Mouse (Mus musculus) layer of hippocampus, adult 9-11 months (tissue): ENCODE measurements at regions not wholly inside any gene's neighbourhood (a gene's known extent, or its start where the extent isn't known, plus 50 kb on each side); places are given as distances from the start of the nearest gene placed in this dataset.
A peak's percentile ranks its signal among the peaks of the same experiment; 100 is the strongest.

Experiments used
- DNase-seq: peaks from one replicate; pipeline ENCODE4 v3.0.0; 2022

DNA sequence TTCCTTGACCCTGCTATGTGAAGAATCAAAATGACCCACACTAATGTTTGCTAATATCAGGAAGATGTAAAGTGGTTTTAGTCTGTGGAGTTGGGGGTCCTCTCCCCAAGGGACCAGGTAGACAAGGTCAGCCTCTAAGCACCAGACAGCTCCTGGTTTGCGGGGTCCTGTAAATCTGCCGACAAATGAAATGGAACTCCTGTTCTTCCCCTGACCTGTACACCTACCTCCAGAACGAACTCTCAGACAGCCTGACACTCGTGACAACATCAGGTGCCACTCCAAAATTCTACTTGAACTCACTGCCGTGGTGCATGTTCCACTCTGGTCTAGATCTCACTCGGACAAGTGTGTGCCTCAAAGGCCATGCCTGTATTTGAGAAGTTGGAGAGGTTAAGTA, 121.8 kb upstream of the Cdkn3 start:
- no peak for DNase-seq

- DNase-seq: no peak
Observed at GRCm38 (mm10) chr14:46637240-46637639, 123.1 kb upstream of the Cdkn3 start.

GRCm38 (mm10) chr14:46636364-46636763, 124.0 kb upstream of the Cdkn3 start:
- DNase-seq: no peak

GRCm38 (mm10) chr14:46635322-46635721, 125.0 kb upstream of the Cdkn3 start:
- no peak for DNase-seq

GRCm38 (mm10) chr14:46634656-46635244, 125.6 kb upstream of the Cdkn3 start:
- no peak for DNase-seq

DNA sequence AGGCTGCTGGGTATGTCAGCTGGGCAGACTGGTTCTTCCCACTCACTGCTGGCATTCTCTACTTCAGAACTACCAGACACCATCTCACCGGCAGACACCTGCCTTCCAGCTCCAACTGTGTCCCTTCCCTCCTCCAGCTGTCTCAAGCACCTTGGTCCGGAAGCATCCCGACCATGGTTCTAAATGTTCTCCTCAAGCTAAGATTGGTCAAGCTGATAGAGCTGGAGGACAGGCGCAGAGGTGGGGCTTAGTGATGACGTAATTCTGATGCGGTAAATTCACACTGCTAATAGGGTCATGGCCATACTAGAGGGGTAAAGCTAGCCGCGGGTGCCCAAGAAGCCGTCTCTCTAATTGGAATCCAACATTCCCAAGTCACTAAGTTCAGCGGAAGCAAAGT, 126.1 kb upstream of the Cdkn3 start:
- peak; percentile 5 for DNase-seq

DNA sequence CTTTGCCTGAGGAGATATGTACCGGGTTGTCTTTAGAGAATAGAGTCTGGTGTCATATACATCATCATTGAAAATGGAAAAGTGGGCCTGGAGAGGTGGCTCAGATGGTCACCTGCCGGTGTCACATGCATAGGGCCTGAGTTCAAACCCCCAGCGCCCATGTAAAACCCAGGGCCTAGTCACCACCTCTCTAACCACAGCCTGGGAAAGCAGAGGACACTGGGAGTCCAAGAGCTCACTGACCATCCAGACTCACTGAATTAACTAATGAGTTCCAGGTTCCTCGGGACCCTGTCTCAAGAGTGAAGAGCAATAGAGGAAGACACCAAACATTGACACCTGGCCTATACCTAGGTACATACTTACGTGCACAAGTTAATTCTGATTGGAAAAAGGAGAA, 132.7 kb upstream of the Cdkn3 start:
- no peak for DNase-seq

- no peak for DNase-seq
Observed at GRCm38 (mm10) chr14:46625760-46626159, 134.6 kb upstream of the Cdkn3 start.

GRCm38 (mm10) chr14:46623645-46624044, 136.7 kb upstream of the Cdkn3 start:
- DNase-seq: no peak

GRCm38 (mm10) chr14:46616030-46616429, 144.3 kb upstream of the Cdkn3 start:
- no peak for DNase-seq

GRCm38 (mm10) chr14:46614936-46615335, 145.4 kb upstream of the Cdkn3 start:
- no peak for DNase-seq

DNA sequence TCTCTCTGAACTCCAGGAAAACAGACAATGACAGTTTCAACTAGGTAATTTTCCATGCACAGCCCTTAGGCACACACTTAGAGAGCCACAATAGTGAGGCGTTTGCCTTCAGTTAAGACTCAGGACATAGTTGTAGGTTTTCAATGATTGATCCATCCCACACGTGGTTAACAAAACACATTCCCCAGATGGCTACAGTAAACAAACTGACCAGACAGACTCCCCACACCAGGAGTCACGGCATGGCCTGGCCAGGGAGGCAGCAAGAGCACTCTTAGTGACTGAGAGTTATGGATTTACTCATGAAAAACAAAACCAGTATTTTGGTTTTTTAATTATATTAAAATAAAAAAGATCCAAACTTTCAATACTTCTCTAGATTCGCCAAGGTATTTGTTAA, 146.6 kb upstream of the Cdkn3 start:
- DNase-seq: no peak

DNA sequence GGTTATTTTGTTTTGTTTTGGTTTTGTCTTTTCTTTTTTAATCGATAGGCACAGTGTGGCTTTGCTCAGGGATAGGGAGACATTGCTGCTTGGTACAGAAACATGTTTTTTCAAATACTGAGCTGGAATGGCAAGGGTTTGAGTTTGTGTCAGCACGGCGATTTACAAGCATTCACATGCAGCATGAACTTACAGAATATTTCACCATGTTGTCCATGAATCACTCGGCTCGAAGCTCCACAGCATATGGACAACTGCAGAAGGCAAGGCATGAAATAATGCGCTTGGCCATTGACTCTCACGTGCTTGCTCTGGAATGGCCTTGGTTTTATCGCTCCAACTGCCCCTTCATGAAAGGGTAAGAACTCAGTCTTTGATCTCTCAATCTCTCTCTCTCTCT, 147.1 kb upstream of the Cdkn3 start:
- no peak for DNase-seq

- no peak for DNase-seq
Observed at GRCm38 (mm10) chr14:46612584-46612983, 147.8 kb upstream of the Cdkn3 start.

DNA sequence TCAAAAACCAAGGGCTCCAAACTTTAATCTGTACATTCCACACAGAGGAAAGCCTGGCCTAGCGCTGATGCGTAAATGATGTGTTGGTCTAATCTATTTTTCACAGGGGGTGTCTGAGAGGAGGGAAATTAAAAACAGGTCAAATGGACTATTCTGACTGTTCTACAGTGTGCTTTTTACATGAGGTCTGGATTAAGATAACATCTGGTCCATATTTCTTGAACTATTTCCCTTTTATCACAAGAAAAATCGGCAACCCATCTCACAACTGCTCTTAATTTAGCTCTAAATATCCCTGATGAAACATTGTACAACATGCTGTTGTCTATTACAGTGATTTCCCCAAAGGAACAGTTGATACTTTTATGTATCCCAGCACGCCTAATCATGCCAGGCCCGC, 149.4 kb upstream of the Cdkn3 start:
- DNase-seq: no peak

DNA sequence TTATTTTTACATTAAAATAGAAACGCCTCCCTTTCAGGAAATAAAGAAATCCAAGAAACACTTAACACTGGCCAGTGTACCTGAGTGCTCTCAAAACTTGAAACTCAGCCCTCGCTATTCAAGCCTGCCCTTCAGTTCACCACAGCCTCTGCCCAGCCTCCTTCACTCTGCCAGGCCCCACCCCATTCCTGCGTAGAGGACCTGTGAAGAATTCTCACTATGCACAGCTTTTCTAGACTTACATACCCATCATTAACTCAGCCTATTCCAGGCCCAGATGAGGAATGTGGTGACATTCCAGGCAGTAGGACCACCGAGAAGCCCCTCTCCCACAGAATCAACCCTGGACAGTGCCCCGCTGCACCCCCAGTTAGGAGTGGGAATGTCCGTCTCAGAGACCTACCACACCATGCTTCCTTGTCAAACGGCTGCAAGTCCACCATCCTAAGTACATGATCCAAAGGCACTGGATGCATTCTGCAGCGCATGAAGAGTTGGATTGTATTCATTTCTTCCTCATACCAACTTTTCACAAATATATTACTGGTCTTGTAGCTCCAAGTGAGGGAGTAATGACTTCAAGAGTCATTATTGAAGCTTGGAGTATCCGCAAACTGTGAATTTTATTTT, 150.0 kb upstream of the Cdkn3 start:
- DNase-seq: no peak

- no peak for DNase-seq
Observed at GRCm38 (mm10) chr14:46606694-46607093, 153.6 kb upstream of the Cdkn3 start.

- DNase-seq: no peak
Observed at GRCm38 (mm10) chr14:46606037-46606436, 154.3 kb upstream of the Cdkn3 start.

- no peak for DNase-seq
Observed at GRCm38 (mm10) chr14:46604886-46605531, 155.3 kb upstream of the Cdkn3 start.

- no peak for DNase-seq
Observed at GRCm38 (mm10) chr14:46604156-46604885, 156.0 kb upstream of the Cdkn3 start.

DNA sequence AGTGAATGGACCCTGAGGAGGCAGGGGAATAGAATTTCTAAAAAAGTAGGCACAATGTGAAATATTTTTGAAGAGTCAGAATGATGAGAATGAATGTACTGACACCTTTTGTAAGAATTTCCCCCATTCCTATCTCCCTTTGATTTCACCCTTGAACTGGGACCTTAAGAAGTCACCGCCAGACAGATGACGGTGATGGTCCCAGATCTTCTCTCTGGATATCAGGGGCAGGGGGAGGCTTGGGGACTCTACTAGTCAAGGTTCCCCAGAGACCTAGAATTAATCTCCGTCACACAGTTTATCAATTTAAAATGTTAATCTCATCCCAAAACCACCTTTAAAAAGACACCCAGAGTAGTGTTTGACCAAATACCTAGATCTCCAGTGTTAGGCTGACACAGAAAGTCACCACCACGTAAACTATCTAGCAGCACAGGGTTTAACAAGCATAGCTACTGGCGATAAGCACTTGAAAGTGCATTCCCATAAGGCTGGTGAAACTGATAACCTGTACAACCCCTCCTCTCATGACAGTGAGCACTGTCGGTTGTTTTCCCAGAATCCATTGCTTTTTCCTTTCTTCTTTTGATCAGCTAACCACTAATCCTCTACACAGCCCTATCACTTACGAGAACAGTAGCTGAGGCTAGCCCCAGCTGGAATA, 163.5 kb upstream of the Cdkn3 start:
- DNase-seq: no peak

DNA sequence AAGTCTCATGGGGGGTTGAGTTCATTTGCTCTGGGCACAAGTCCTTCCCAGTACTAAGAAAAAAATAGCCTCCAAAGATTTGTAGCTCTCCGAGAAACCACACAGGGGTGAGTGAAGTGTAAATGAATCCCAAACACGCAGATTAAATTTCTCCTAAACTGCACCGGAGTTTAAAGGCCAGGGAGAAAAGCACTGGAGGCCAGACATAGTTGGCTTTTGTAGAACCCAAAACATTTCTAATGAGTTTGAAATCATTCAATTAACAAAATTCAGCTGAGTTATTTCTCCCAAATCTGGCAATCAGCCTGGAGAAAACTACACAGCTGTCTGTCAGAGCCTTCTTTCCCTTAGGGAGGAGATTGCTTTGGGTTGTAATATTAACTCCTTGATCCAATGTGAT, 166.2 kb upstream of the Cdkn3 start:
- DNase-seq: no peak

DNA sequence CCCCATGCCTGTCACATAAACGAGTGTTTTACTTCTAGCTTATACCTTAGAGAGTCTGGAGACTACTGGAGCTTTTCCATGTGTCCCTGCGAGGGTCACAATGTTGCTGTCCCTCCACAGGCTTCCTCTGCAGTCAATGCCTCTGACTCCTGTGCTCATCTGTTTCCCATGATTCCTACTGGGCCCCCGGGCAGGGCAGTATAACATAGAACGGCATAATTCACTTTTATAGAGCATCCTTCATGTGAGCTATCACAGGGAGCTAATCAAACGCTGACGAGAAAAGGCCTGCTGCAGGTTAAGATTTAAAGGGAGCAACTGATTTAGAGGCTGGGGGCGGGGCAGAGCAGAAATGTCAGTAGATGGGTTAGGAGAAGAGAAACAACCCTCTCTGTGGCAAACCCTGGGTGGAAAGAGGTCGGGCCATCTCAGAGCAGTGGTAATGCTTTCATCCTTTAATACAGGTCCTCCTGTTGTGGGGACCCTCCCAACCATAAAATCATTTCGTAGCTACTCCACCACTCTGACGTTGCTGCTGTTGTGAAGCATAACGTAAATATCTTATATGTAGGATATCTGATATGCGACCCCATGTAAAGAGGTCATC, 168.5 kb upstream of the Cdkn3 start:
- no peak for DNase-seq
